Mouse (Mus musculus): ENCODE measurements at regions not wholly inside any gene's neighbourhood (a gene's known extent, or its start where the extent isn't known, plus 50 kb on each side); places are given as distances from the start of the nearest gene placed in this dataset.

- DNase-seq = no peak
These were observed 577.5 kb upstream of the Mki67 start for GRCm38 (mm10) chr7:136293536-136294145.

- no peak for DNase-seq
These were observed 578.3 kb upstream of the Mki67 start for GRCm38 (mm10) chr7:136294445-136294844.

GRCm38 (mm10) chr7:136297901-136298513 is 581.8 kb upstream of the Mki67 start:
- DNase-seq = no peak

- no peak for DNase-seq
These were observed 588.3 kb upstream of the Mgmt start for GRCm38 (mm10) chr7:136306137-136306536.

- no peak for DNase-seq
These were observed 585.6 kb upstream of the Mgmt start for GRCm38 (mm10) chr7:136308765-136309164.

GRCm38 (mm10) chr7:136327281-136327680 is 567.1 kb upstream of the Mgmt start:
- no peak for DNase-seq

- no peak for DNase-seq
These were observed 564.0 kb upstream of the Mgmt start for GRCm38 (mm10) chr7:136330431-136330830.

- DNase-seq = no peak
These were observed 561.6 kb upstream of the Mgmt start for GRCm38 (mm10) chr7:136332805-136333204.

- no peak for DNase-seq
These were observed 552.7 kb upstream of the Mgmt start for GRCm38 (mm10) chr7:136341599-136342210.

GRCm38 (mm10) chr7:136342211-136342799 is 552.1 kb upstream of the Mgmt start:
- DNase-seq = no peak

- DNase-seq = no peak
These were observed 551.6 kb upstream of the Mgmt start for GRCm38 (mm10) chr7:136342822-136343221.

GRCm38 (mm10) chr7:136343494-136343893 is 550.9 kb upstream of the Mgmt start:
- DNase-seq = no peak

- DNase-seq = no peak
These were observed 549.4 kb upstream of the Mgmt start for GRCm38 (mm10) chr7:136345051-136345450.

- DNase-seq = no peak
These were observed 547.9 kb upstream of the Mgmt start for GRCm38 (mm10) chr7:136346531-136346930.

- DNase-seq = no peak
These were observed 546.1 kb upstream of the Mgmt start for GRCm38 (mm10) chr7:136348309-136348708.

GRCm38 (mm10) chr7:136349651-136350050 is 544.8 kb upstream of the Mgmt start:
- no peak for DNase-seq

GRCm38 (mm10) chr7:136357011-136357410 is 537.4 kb upstream of the Mgmt start:
- no peak for DNase-seq

- DNase-seq = no peak
These were observed 528.8 kb upstream of the Mgmt start for GRCm38 (mm10) chr7:136365318-136366211.

- no peak for DNase-seq
These were observed 517.2 kb upstream of the Mgmt start for GRCm38 (mm10) chr7:136377259-136377658.

GRCm38 (mm10) chr7:136377742-136378141 is 516.7 kb upstream of the Mgmt start:
- DNase-seq = no peak

- no peak for DNase-seq
These were observed 516.1 kb upstream of the Mgmt start for GRCm38 (mm10) chr7:136378321-136378720.

GRCm38 (mm10) chr7:136379319-136379718 is 515.1 kb upstream of the Mgmt start:
- no peak for DNase-seq

- no peak for DNase-seq
These were observed 514.7 kb upstream of the Mgmt start for GRCm38 (mm10) chr7:136379741-136380140.

Measured in B cell, adult 2 months (primary cell).